Mouse (Mus musculus): ENCODE results near the gene Lrrc32. TPM values are rescaled to one million over a fixed set of nuclear protein-coding genes. Genes with fewer than 3 reads are reported as not detected.

Gene Lrrc32
- polyA plus RNA-seq, 1 experiment from 2014 or later, result 6.0 TPM

- Histone ChIP-seq H3K9ac (ENCODE audit: low read length) (no peak overlapping the region), H3K9me3 (ENCODE audit: control insufficient read depth, low read length) (no peaks in the 10 kb centered on the region), H3K36me3 (ENCODE audit: control insufficient read depth, insufficient read depth, low read length) (no peaks in the 10 kb centered on the region), H3K27me3 (ENCODE audit: control insufficient read depth, insufficient read depth, low read depth, low read length) (no peaks in the 10 kb centered on the region), H3K4me2 (ENCODE audit: low read depth, low read length) (no peak overlapping the region), H3K27ac (ENCODE audit: low read length) (no peak overlapping the region), H3K4me3 (ENCODE audit: low read length) (no peak overlapping the region), H3K4me1 (replicated peaks; ENCODE audit: control insufficient read depth, insufficient read depth, low read length) (peaks cover 28% of the 10 kb centered on the region)
- 33% methylated on average over 5 of the region's 5 CpGs for WGBS
- ATAC-seq (ENCODE audit: low read depth), result no peak
Observed at GRCm38 (mm10) chr7:98502921-98503320, 13.8 kb downstream of the Lrrc32 start.

- no peaks in the 10 kb centered on the region for H3K9me3 ChIP-seq (ENCODE audit: control insufficient read depth, low read length)
- H3K4me2 ChIP-seq (ENCODE audit: low read depth, low read length), result no peak overlapping the region
- H3K9ac ChIP-seq (ENCODE audit: low read length), result no peak overlapping the region
- no peaks in the 10 kb centered on the region for H3K36me3 ChIP-seq (ENCODE audit: control insufficient read depth, insufficient read depth, low read length)
- H3K4me1 ChIP-seq (replicated peaks; ENCODE audit: control insufficient read depth, insufficient read depth, low read length), result peaks cover 28% of the 10 kb centered on the region
- peak; percentile 85 for ATAC-seq (ENCODE audit: low read depth)
- H3K27ac ChIP-seq (ENCODE audit: low read length), result peak overlapping the region; percentile 45
- WGBS, result 56% methylated on average over 6 of the region's 6 CpGs
- no peaks in the 10 kb centered on the region for H3K27me3 ChIP-seq (ENCODE audit: control insufficient read depth, insufficient read depth, low read depth, low read length)
- no peak overlapping the region for H3K4me3 ChIP-seq (ENCODE audit: low read length)
Observed at GRCm38 (mm10) chr7:98503951-98504647, 15.0 kb downstream of the Lrrc32 start.

- H3K4me3 ChIP-seq (ENCODE audit: low read length), result no peak overlapping the region
- 27% methylated on average over 5 of the region's 5 CpGs for WGBS
Observed at GRCm38 (mm10) chr7:98504726-98505314, 15.7 kb downstream of the Lrrc32 start.

GRCm38 (mm10) chr7:98505664-98506063 lies 16.6 kb downstream of the Lrrc32 start:
- WGBS, result 33% methylated on average over 3 of the region's 3 CpGs
- Histone ChIP-seq H3K36me3 (ENCODE audit: control insufficient read depth, insufficient read depth, low read length) (no peaks in the 10 kb centered on the region), H3K4me3 (ENCODE audit: low read length) (no peak overlapping the region), H3K27me3 (ENCODE audit: control insufficient read depth, insufficient read depth, low read depth, low read length) (no peaks in the 10 kb centered on the region), H3K9me3 (ENCODE audit: control insufficient read depth, low read length) (no peaks in the 10 kb centered on the region), H3K4me2 (ENCODE audit: low read depth, low read length) (no peak overlapping the region), H3K4me1 (replicated peaks; ENCODE audit: control insufficient read depth, insufficient read depth, low read length) (peaks cover 28% of the 10 kb centered on the region), H3K27ac (ENCODE audit: low read length) (no peak overlapping the region), H3K9ac (ENCODE audit: low read length) (peak overlapping the region; percentile 31; the same call in 1 of the 2 replicates)
- ATAC-seq (ENCODE audit: low read depth), result no peak

More at GRCm38 (mm10) chr7:98504726-98505314, 15.7 kb downstream of the Lrrc32 start:
- peak overlapping the region; percentile 54 for H3K27ac ChIP-seq (ENCODE audit: low read length)
- H3K9me3 ChIP-seq (ENCODE audit: control insufficient read depth, low read length), result no peaks in the 10 kb centered on the region
- H3K27me3 ChIP-seq (ENCODE audit: control insufficient read depth, insufficient read depth, low read depth, low read length), result no peaks in the 10 kb centered on the region
- ATAC-seq (ENCODE audit: low read depth), result peak; percentile 75
- no peaks in the 10 kb centered on the region for H3K36me3 ChIP-seq (ENCODE audit: control insufficient read depth, insufficient read depth, low read length)
- no peak overlapping the region for H3K4me2 ChIP-seq (ENCODE audit: low read depth, low read length)
- H3K9ac ChIP-seq (ENCODE audit: low read length), result 0 out of 2 replicates have a peak overlapping the region, but pooled peaks have one; percentile 4
- peaks cover 28% of the 10 kb centered on the region for H3K4me1 ChIP-seq (replicated peaks; ENCODE audit: control insufficient read depth, insufficient read depth, low read length)

GRCm38 (mm10) chr7:98510961-98511958 lies 22.2 kb downstream of the Lrrc32 start:
- Histone ChIP-seq H3K4me1 (replicated peaks; ENCODE audit: control insufficient read depth, insufficient read depth, low read length) (peaks cover 7% of the 10 kb centered on the region), H3K9ac (ENCODE audit: low read length) (no peak overlapping the region), H3K27me3 (ENCODE audit: control insufficient read depth, insufficient read depth, low read depth, low read length) (no peaks in the 10 kb centered on the region), H3K9me3 (ENCODE audit: control insufficient read depth, low read length) (0 out of 2 replicates have a peak, but pooled peaks cover 2% of the 10 kb centered on the region), H3K4me2 (ENCODE audit: low read depth, low read length) (no peak overlapping the region), H3K4me3 (ENCODE audit: low read length) (no peak overlapping the region), H3K27ac (ENCODE audit: low read length) (no peak overlapping the region), H3K36me3 (ENCODE audit: control insufficient read depth, insufficient read depth, low read length) (no peaks in the 10 kb centered on the region)
- 48% methylated on average over 15 of the region's 15 CpGs for WGBS
- peak; percentile 22; the same call in 1 of the 2 replicates for ATAC-seq (ENCODE audit: low read depth)

- Histone ChIP-seq H3K36me3 (ENCODE audit: control insufficient read depth, insufficient read depth, low read length) (no peaks in the 10 kb centered on the region), H3K27ac (ENCODE audit: low read length) (no peak overlapping the region), H3K4me2 (ENCODE audit: low read depth, low read length) (no peak overlapping the region), H3K9ac (ENCODE audit: low read length) (no peak overlapping the region), H3K4me3 (ENCODE audit: low read length) (no peak overlapping the region), H3K4me1 (replicated peaks; ENCODE audit: control insufficient read depth, insufficient read depth, low read length) (peaks cover 7% of the 10 kb centered on the region), H3K9me3 (ENCODE audit: control insufficient read depth, low read length) (0 out of 2 replicates have a peak, but pooled peaks cover 2% of the 10 kb centered on the region), H3K27me3 (ENCODE audit: control insufficient read depth, insufficient read depth, low read depth, low read length) (no peaks in the 10 kb centered on the region)
- ATAC-seq (ENCODE audit: low read depth), result peak; percentile 46; the same call in 1 of the 2 replicates
- WGBS, result 63% methylated on average over 3 of the region's 3 CpGs
Observed at GRCm38 (mm10) chr7:98513251-98513650, 24.2 kb downstream of the Lrrc32 start.

- H3K4me2 ChIP-seq (ENCODE audit: low read depth, low read length), result no peak overlapping the region
- no peak for ATAC-seq (ENCODE audit: low read depth)
- no peak overlapping the region for H3K4me3 ChIP-seq (ENCODE audit: low read length)
- WGBS, result 55% methylated on average over 5 of the region's 5 CpGs
- peak overlapping the region; percentile 76 for H3K27ac ChIP-seq (ENCODE audit: low read length)
- H3K27me3 ChIP-seq (ENCODE audit: control insufficient read depth, insufficient read depth, low read depth, low read length), result no peaks in the 10 kb centered on the region
- H3K9ac ChIP-seq (ENCODE audit: low read length), result no peak overlapping the region
- no peaks in the 10 kb centered on the region for H3K36me3 ChIP-seq (ENCODE audit: control insufficient read depth, insufficient read depth, low read length)
- peaks cover 29% of the 10 kb centered on the region for H3K4me1 ChIP-seq (replicated peaks; ENCODE audit: control insufficient read depth, insufficient read depth, low read length)
- no peaks in the 10 kb centered on the region for H3K9me3 ChIP-seq (ENCODE audit: control insufficient read depth, low read length)
Observed at GRCm38 (mm10) chr7:98522576-98522975, 33.5 kb downstream of the Lrrc32 start.

- Histone ChIP-seq H3K9me3 (ENCODE audit: control insufficient read depth, low read length) (no peaks in the 10 kb centered on the region), H3K36me3 (ENCODE audit: control insufficient read depth, insufficient read depth, low read length) (no peaks in the 10 kb centered on the region), H3K4me2 (ENCODE audit: low read depth, low read length) (no peak overlapping the region), H3K4me1 (replicated peaks; ENCODE audit: control insufficient read depth, insufficient read depth, low read length) (peaks cover 29% of the 10 kb centered on the region), H3K4me3 (ENCODE audit: low read length) (no peak overlapping the region), H3K9ac (ENCODE audit: low read length) (no peak overlapping the region), H3K27me3 (ENCODE audit: control insufficient read depth, insufficient read depth, low read depth, low read length) (no peaks in the 10 kb centered on the region), H3K27ac (ENCODE audit: low read length) (peak overlapping the region; percentile 76)
- peak; percentile 53 for ATAC-seq (ENCODE audit: low read depth)
- WGBS, result 42% methylated on average over 8 of the region's 8 CpGs
Observed at GRCm38 (mm10) chr7:98523070-98523812, 34.2 kb downstream of the Lrrc32 start.

All from lung, embryonic 16.5 days (tissue).